Mouse (Mus musculus) embryonic fibroblast, embryonic 13.5 days (primary cell): ENCODE results near the gene Tmpo.
"Not testable (repeated sequence)": the region's sequence is repeated elsewhere in the genome, so short reads cannot be mapped to it uniquely, and the experiment has no call there.

ENCODE experiments used
- CTCF ChIP-seq: IDR thresholded peaks from 2 replicates; pipeline ENCODE4 v1.5.1; 2011; ENCODE audit warnings: mild to moderate bottlenecking, control low read depth, low read length, moderate library complexity, borderline replicate concordance; ENCODE audit not compliant: insufficient read depth
- POLR2A ChIP-seq: IDR thresholded peaks from 2 replicates; pipeline ENCODE4 v1.6.1; 2011; ENCODE audit warnings: low read depth, mild to moderate bottlenecking, control low read depth, low read length, moderate library complexity

- not testable (repeated sequence) for TF ChIP-seq CTCF, POLR2A
Measured at GRCm38 (mm10) chr10:91184893-91185292, 3.8 kb upstream of the Tmpo start.
